Mouse (Mus musculus) neural tube, embryonic 14.5 days (tissue): ENCODE data around the gene Rnpepl1. TPM values are rescaled to one million over a fixed set of nuclear protein-coding genes. Genes with fewer than 3 reads are reported as not detected.

Source experiments
- ATAC-seq: fragments of 200-750 bp; cut with Nextera tagmentation; 2 replicates; pipeline ENCODE4 v1.8.0; 2017; ENCODE audit warnings: low read depth, mild to moderate bottlenecking, moderate TSS enrichment, moderate library complexity
- H3K27ac ChIP-seq: fragments of 300-500 bp; sonication (generic); 2 replicates; pipeline ENCODE4 v1.5.1; 2014; ENCODE audit warnings: low read depth, mild to moderate bottlenecking, control low read depth, low read length, moderate library complexity, mixed read lengths
- H3K27me3 ChIP-seq: fragments of 300-500 bp; sonication (generic); 2 replicates; pipeline ENCODE4 v1.6.1; 2014; ENCODE audit warnings: low read length; ENCODE audit not compliant: control insufficient read depth, insufficient read depth
- H3K36me3 ChIP-seq: fragments of 300-500 bp; sonication (generic); 2 replicates; pipeline ENCODE4 v1.6.1; 2014; ENCODE audit warnings: low read length, mixed read lengths; ENCODE audit not compliant: control insufficient read depth, insufficient read depth
- H3K4me1 ChIP-seq: fragments of 300-500 bp; sonication (generic); 2 replicates; pipeline ENCODE4 v1.6.1; 2014; ENCODE audit warnings: low read length; ENCODE audit not compliant: control insufficient read depth, insufficient read depth
- H3K4me2 ChIP-seq: fragments of 300-500 bp; sonication (generic); 2 replicates; pipeline ENCODE4 v1.6.1; 2014; ENCODE audit warnings: mild to moderate bottlenecking, low read depth, low read length, control low read depth
- H3K4me3 ChIP-seq: fragments of 300-500 bp; sonication (generic); 2 replicates; pipeline ENCODE4 v1.5.1; 2014; ENCODE audit warnings: low read depth, low read length, control low read depth, mixed read lengths
- H3K9ac ChIP-seq: fragments of 300-500 bp; sonication (generic); replicated peaks from 2 replicates; pipeline ENCODE4 v1.6.1; 2014; ENCODE audit warnings: low read depth, mild to moderate bottlenecking, control low read depth, low read length, mixed read lengths
- H3K9me3 ChIP-seq: fragments of 300-500 bp; sonication (generic); 2 replicates; pipeline ENCODE4 v1.6.1; 2016; ENCODE audit warnings: low read length; ENCODE audit not compliant: control insufficient read depth
- whole genome bisulfite sequencing: fragments of 180-500 bp; shearing (Covaris S2); extraction: QIAGEN DNeasy Blood & Tissue Kit; methylation state at CpG from one replicate; pipeline ENCODE4 v1.1.7; 2014; 5-methylcytosine and 5-hydroxymethylcytosine counted together
- polyA plus RNA-seq: library from polyadenylated mRNA; unstranded; fragments of >200 nt; fragmentation: Nextera tagmentation; extraction: Ambion mirVana; gene quantifications from 2 replicates; pipeline ENCODE4 v1.2.1, GENCODE M21; 2014

The Rnpepl1 gene
- polyA plus RNA-seq, 1 experiment from 2014 or later = 27.0 TPM

DNA sequence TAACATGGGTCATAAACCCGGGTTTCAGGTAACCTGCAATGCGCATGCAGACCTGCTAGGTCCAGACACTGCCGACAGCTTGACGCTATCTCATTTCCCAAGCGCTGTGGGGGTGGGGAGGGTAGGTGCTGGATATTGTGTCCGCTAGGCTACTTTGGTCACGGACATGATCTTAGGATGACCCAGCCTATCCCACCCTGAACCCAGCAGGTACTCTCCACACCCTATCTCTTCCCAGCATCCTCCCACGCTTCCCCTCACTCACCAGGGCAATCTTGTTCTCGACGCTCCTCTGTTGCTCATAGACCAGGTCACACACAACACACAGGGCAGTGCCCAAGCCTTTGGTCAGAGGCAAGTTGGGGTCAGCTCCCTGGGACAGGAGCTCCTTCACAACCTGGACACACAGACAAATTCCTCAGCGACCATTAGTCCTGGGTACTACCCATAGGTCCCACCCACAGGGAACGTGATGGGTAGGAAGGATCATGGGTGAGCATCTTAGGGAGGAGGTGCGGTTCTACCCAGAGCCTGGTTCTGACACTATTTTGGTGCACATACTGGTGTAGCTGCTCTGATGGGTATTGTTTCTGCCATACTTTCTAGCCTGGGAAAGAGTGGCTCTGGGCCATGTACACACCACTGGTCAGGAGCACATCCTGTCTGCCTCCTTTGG, 32.4 kb upstream of the Rnpepl1 start:
- ATAC-seq = no peak
- no peak overlapping the region for H3K4me2 ChIP-seq
- no peaks in the 10 kb centered on the region for H3K36me3 ChIP-seq
- no peak overlapping the region for H3K9ac ChIP-seq
- H3K4me1 ChIP-seq = no peaks in the 10 kb centered on the region
- 90% methylated on average over 13 of the region's 13 CpGs for WGBS
- no peak overlapping the region for H3K27ac ChIP-seq
- no peak overlapping the region for H3K4me3 ChIP-seq
- no peaks in the 10 kb centered on the region for H3K27me3 ChIP-seq
- H3K9me3 ChIP-seq = no peaks in the 10 kb centered on the region

DNA sequence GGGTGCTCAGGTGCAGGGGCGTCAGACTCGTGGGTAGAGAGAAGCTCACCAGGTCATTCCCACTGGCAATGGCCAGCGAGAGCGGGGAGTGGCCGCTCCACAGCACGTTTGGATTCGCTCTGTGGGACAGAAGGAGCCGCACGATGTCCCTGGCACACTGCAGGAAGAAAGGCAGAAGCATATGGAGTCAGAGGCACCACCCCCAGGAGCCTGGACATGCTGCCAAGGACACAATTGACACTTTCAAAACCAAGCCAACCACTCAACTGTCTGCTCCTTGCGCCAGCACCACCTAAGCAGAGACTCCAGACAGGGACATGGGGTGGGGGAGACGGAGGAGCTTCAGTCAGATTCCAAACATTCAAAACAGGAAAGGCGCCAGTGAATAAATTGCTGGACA, 31.3 kb upstream of the Rnpepl1 start:
- ATAC-seq = no peak
- Histone ChIP-seq H3K9me3 (no peaks in the 10 kb centered on the region), H3K9ac (no peak overlapping the region), H3K27me3 (no peaks in the 10 kb centered on the region), H3K4me1 (no peaks in the 10 kb centered on the region), H3K4me3 (no peak overlapping the region), H3K4me2 (no peak overlapping the region), H3K36me3 (no peaks in the 10 kb centered on the region), H3K27ac (no peak overlapping the region)
- 88% methylated on average over 12 of the region's 12 CpGs for WGBS

DNA sequence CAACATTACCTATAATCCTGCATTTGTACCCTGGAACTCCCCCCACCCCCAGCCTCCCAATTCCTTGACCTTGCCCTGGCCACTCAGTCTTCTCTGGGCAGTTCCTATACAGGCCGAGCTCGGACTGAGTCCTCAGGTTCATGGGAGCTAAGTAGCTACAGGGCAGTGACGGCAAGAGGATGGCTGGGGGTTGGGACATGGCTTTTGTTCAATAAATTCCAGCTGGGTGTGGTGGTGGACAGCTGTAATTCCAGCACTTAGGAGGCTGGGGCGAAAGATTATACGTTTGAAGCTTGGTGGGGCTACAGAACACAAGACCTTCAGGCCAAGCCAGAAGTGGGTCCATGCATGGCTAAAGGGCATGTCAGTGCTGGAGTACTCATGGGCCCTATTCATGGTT, 30.5 kb upstream of the Rnpepl1 start:
- Histone ChIP-seq H3K9me3 (no peaks in the 10 kb centered on the region), H3K4me2 (no peak overlapping the region), H3K27ac (no peak overlapping the region), H3K27me3 (no peaks in the 10 kb centered on the region), H3K4me3 (no peak overlapping the region), H3K9ac (no peak overlapping the region), H3K36me3 (no peaks in the 10 kb centered on the region), H3K4me1 (no peaks in the 10 kb centered on the region)
- WGBS = 76% methylated on average over 5 of the region's 5 CpGs
- no peak for ATAC-seq

DNA sequence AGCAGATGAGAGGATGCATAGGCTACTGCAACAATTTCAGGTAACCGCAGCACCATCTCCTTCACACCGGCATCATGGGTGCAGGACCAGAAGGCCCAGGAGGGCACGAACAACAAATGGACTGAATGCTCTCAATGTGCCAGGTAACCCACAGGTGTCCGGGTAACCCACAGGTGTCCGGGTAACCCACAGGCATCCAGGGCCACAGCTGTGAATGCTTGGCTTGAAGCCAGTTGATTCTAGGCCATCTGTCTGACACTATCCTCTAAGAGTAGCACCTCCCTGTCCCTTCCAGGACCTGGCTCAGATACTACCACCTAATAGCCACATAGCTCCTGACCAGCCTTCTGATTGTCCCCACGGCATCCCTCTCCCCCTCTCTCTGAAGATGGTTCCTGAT, 28.6 kb upstream of the Rnpepl1 start:
- no peaks in the 10 kb centered on the region for H3K36me3 ChIP-seq
- ATAC-seq = no peak
- no peak overlapping the region for H3K4me3 ChIP-seq
- no peaks in the 10 kb centered on the region for H3K27me3 ChIP-seq
- no peak overlapping the region for H3K4me2 ChIP-seq
- H3K9ac ChIP-seq = no peak overlapping the region
- no peaks in the 10 kb centered on the region for H3K4me1 ChIP-seq
- H3K9me3 ChIP-seq = no peaks in the 10 kb centered on the region
- no peak overlapping the region for H3K27ac ChIP-seq
- 90% methylated on average over 6 of the region's 6 CpGs for WGBS

DNA sequence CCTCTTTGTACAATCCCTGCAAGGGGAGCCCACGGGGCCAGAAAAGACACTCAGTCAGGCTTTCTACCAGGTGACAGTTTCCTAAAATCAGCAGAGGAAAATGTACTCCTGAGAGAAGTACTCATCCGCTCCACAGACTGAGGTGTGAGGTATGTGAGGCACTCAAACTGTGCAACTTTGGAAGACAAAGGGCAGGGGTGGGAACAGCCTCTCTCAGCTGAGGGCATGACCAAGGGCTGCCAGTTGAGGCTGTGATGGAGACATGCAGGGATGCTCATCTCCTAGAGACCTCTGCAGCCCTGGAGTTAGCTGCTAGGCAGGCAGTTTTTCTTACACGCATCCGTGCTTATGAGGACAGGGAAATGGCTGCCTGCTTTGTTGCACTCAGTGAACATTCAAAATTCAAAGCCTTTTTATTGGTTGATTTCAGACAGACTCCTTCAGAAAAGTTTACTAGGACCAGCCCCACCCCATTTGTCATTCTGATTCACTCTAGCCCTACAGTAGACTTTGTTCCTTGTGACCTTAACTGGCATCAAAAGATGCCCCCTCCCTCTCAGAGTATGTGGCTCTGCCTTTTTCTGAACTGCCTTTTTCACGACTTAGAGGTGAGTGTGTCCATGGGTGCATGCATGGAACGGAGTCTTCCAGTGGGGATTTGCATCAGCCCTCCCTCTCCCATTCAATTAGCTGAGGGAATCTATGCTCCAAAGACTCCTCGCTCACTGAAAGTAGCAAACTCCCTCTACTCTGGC, 21.5 kb upstream of the Rnpepl1 start:
- no peak for ATAC-seq
- Histone ChIP-seq H3K27me3 (no peaks in the 10 kb centered on the region), H3K4me1 (no peaks in the 10 kb centered on the region), H3K4me2 (no peak overlapping the region), H3K36me3 (no peaks in the 10 kb centered on the region), H3K27ac (no peak overlapping the region), H3K4me3 (no peak overlapping the region), H3K9ac (no peak overlapping the region), H3K9me3 (no peaks in the 10 kb centered on the region)
- WGBS = 72% methylated on average over 7 of the region's 7 CpGs

DNA sequence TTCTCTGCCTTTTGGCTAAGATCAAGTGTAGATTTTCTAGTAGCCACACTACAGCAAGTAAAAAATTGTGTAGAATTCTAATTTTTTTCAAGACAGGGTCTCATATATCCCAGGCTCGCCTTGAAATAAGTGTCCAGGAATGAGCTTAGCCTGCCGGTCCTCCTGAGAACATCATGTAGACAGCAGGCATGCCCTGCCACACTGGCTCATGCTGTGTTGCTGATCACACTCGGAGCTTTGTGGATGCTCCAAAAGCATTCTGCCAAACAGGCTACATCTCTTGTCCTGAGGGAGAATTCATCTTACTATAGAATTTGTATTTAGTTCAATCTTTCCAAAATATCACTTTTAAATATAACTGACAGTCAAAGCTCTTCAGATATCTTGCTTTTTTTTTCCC, 17.8 kb upstream of the Rnpepl1 start:
- no peak overlapping the region for H3K4me2 ChIP-seq
- no peak overlapping the region for H3K9ac ChIP-seq
- no peaks in the 10 kb centered on the region for H3K36me3 ChIP-seq
- 69% methylated on average over 3 of the region's 3 CpGs for WGBS
- no peaks in the 10 kb centered on the region for H3K4me1 ChIP-seq
- no peak overlapping the region for H3K4me3 ChIP-seq
- ATAC-seq = no peak
- no peaks in the 10 kb centered on the region for H3K27me3 ChIP-seq
- H3K9me3 ChIP-seq = no peaks in the 10 kb centered on the region
- no peak overlapping the region for H3K27ac ChIP-seq

DNA sequence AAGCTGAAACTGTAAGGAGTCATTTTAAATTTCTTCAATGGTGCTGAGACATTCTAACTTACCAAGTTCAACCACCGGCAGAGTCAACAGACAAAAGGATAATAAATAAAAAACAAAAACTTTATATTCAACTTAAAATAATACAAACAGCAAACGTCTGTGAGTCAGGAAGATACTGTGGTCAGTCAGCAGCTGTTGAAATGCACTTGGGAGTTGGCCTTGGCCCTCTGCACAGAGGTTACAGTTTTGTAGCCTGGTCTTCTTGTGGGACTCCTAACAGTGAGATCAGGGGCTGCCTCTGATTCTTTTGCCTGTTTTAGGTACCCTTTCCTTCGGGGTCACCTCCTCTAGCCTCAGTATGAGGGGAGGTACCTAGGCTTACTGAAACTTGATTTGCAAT, 16.7 kb upstream of the Rnpepl1 start:
- Histone ChIP-seq H3K27ac (no peak overlapping the region), H3K27me3 (no peaks in the 10 kb centered on the region), H3K9ac (no peak overlapping the region), H3K9me3 (no peaks in the 10 kb centered on the region), H3K36me3 (no peaks in the 10 kb centered on the region), H3K4me3 (no peak overlapping the region), H3K4me1 (no peaks in the 10 kb centered on the region), H3K4me2 (no peak overlapping the region)
- WGBS = 76% methylated on average over 3 of the region's 3 CpGs
- no peak for ATAC-seq

DNA sequence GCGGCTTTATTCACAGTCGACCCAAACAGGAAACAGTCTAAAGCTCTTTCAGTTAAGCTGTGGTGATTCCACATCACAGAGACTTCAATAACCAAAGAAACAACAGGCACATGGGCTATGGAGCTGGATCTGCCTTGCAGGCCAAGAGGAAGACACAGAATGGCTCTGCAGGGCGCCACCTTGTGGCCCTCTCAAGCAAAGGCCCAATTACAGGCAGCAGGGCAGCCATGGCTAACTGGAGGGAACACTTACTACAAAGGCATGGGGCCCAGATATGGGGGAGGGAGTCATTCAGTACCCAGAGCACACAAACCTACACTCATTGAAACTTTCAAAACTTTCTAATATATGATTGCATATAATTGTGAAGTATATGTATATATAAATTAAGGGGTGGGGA, 15.5 kb upstream of the Rnpepl1 start:
- Histone ChIP-seq H3K36me3 (no peaks in the 10 kb centered on the region), H3K4me2 (no peak overlapping the region), H3K4me1 (no peaks in the 10 kb centered on the region), H3K9me3 (no peaks in the 10 kb centered on the region), H3K27me3 (no peaks in the 10 kb centered on the region), H3K27ac (no peak overlapping the region), H3K4me3 (no peak overlapping the region), H3K9ac (no peak overlapping the region)
- WGBS = 17% methylated on average over 3 of the region's 3 CpGs
- peak; percentile 82; the same call in 1 of the 2 replicates for ATAC-seq

DNA sequence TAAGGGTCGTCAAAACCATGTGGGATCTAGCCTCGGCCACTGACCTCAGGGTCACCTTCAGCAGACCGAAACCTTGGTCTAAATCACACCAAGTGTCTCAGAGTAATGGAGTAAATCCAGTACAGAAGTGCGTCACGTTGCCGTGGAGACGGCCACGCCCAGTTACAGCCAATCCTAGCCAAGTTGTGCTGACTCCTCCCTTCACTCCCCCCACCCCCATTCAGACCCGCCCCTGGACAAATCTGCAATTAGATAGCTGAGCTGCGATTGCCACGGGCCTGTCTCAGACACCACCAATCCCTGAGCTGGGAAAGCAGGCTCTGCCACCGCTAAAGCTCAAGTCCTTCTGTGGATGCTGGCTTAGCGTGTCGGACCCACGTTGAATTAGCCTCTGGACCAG, 7.8 kb upstream of the Rnpepl1 start, which contains the start of gene Ankmy1:
Ankmy1 (minus strand) TSS at position 121 of the 400 bp plus-strand sequence.
- no peak within 1 kb of the TSS for H3K4me3 ChIP-seq
- H3K9ac ChIP-seq = no peak within 1 kb of the TSS
- H3K9me3 ChIP-seq = no peaks in the 10 kb centered on the region
- H3K36me3 ChIP-seq = no peaks in the 10 kb centered on the region
- H3K27ac ChIP-seq = no peak within 1 kb of the TSS
- peak within 1 kb of the TSS; percentile 37; the same call in 1 of the 2 replicates for H3K4me2 ChIP-seq
- H3K4me1 ChIP-seq = peaks cover 8% of the 10 kb centered on the region; the same call in 1 of the 2 replicates
- no peaks in the 10 kb centered on the region for H3K27me3 ChIP-seq
- under 1% methylated on average over 15 of the region's 15 CpGs for WGBS
- peak; percentile 19; the same call in 1 of the 2 replicates for ATAC-seq
